Mouse (Mus musculus): ENCODE results near the gene Riok1.

The Riok1 gene

GRCm38 (mm10) chr13:38070945-38071344 lies 34.1 kb downstream of the Riok1 start:
- no peak for DNase-seq

GRCm38 (mm10) chr13:38073374-38074307 lies 36.8 kb downstream of the Riok1 start:
- DNase-seq, result no peak

GRCm38 (mm10) chr13:38074404-38074803 lies 37.6 kb downstream of the Riok1 start:
- no peak for DNase-seq

- no peak for DNase-seq
These were observed 40.3 kb downstream of the Riok1 start for GRCm38 (mm10) chr13:38077113-38077512.

DNA sequence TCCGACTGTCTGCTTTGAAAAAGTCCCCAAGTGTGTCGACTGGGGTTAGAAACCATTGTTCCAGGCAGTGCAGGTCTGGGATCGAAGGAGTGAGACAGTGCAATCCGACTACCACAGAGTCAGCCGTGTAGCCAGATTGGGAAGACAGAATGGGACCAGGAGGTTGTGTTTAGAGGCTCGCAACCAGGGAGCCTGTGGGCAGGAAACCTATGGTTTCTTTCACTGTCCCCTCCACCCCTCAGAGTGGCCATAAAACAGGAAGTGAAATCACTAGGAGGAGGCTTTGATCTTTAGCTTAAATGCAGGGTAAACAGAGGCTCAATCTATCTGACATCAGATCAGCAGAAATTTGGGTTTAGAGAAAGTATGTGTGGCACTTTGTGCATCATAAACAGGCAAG lies 42.0 kb downstream of the Riok1 start:
- no peak for DNase-seq

DNA sequence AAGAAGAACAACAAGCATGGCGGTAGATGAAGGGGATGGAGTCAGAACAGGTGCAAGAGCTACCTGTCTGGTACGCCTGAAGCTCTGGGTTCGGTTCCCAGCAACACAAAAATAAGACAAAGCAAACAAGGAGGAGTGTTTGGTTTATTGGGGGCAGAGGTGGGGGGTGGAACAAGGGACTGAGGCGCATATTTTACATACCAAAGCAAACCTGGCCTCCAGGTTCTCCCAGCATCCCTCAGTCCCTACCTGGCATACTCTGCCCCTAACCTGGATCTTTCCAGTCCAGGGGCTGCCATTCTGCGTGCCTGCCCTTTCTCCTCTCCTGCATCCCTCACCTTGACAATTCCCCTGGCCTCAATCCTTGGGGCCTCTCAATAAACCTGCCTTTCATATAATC lies 42.6 kb downstream of the Riok1 start:
- no peak for DNase-seq

- DNase-seq, result no peak
These were observed 43.2 kb downstream of the Riok1 start for GRCm38 (mm10) chr13:38080014-38080413.

- DNase-seq, result no peak
These were observed 43.9 kb downstream of the Riok1 start for GRCm38 (mm10) chr13:38080725-38081124.

- no peak for DNase-seq
These were observed 44.4 kb downstream of the Riok1 start for GRCm38 (mm10) chr13:38081161-38081560.

DNA sequence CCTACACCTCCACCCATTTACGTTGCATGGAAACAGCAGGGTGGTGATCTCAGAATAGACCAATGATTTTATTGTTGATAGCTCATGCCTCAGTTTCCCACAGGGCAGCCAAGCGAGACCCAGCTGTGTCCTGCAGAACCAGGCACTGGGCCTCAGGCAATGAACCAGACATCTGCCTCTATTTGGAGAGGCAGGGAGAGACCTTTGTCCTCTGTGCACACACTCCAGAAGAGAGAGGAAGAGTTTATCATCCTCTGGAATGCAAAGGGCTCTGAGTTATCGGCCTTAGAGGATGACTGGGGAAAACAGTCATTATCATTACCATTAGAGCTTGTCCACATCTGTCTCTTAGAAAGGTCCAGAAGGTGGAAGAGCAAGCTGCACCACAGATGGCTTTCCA lies 49.9 kb downstream of the Riok1 start:
- DNase-seq, result no peak

DNA sequence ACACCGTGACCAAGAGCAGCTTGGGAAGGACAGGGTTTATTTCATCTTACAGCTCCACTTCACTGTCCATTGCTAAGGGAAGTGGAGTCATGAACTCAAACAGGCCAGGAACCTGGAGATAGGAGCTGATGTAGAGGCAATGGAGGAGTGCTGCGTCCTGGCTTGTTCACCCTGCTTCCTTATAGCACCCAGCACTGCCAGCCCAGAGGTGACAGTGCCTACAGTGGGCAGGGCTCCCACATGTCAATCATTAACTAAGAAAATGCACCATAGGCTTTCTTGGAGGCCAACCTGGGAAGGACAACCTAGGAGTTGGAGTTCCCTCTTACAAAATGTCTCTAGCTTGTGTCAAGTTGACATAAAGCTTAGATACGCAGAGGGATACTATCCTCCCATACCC lies 51.2 kb downstream of the Riok1 start:
- no peak for DNase-seq

- DNase-seq, result no peak
These were observed 52.7 kb downstream of the Riok1 start for GRCm38 (mm10) chr13:38089449-38089848.

DNA sequence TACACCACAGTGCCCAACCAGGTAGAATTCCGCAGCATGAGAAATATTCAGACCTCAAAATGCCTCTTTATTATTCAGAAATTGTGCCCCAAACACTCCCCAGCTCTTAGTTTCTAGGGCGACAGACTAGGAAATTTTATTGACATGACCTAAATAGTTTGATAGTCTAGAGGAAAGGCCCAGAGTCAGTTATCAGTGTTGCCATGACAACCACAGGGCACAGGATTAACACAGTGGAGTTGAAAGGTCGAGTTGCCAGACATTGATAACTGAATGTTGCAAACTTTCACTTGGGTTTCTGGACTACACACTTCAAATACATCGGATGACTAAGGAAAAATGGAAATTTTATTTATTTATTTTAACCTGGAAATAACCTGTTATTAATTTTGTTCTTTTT lies 53.1 kb downstream of the Riok1 start:
- no peak for DNase-seq

- no peak for DNase-seq
These were observed 59.4 kb downstream of the Riok1 start for GRCm38 (mm10) chr13:38096207-38096606.

DNA sequence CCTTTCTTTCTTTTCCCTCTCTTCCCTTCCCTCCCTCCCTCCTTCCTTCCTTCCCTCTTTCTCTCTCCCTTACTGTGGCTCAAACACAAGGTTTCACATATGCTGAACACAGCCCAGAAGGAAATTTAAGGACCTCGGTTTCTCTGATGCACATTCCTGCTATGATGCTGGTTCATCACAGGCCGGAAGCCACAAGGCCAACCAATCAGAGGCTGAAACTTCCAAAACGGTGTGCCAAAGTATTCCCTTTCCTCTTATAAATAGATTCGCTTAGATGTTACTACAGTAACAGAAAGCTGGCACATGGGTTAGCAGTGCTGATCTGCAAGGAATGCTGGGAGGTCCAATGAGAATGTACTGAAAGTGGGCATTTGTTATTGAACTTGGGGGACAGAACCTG lies 66.6 kb downstream of the Riok1 start:
- DNase-seq, result no peak

- DNase-seq, result no peak
These were observed 67.7 kb downstream of the Riok1 start for GRCm38 (mm10) chr13:38104501-38104900.

DNA sequence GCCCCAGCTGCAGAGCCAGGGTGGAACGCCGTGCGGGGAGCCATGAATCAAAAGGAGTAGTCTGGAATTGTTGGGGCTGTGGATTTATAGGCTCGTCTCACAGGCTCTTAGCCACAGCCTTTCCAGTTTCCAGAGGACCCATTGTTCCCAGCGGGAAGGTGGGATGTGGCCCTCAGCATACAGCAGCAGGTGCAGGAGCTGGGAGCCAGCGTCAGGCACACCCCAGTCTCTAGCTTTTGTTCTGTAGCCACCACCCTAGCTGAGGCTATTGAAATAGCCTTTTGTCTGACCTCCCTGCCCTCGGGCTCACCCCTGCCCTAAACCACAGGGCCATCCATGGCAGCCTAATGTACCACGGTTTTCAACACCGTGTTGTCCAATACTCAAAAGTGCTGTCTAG lies 72.3 kb downstream of the Riok1 start:
- no peak for DNase-seq
